Comparison of ENCODE assay signal across 8 mouse cellular contexts in the genomic region with DNA sequence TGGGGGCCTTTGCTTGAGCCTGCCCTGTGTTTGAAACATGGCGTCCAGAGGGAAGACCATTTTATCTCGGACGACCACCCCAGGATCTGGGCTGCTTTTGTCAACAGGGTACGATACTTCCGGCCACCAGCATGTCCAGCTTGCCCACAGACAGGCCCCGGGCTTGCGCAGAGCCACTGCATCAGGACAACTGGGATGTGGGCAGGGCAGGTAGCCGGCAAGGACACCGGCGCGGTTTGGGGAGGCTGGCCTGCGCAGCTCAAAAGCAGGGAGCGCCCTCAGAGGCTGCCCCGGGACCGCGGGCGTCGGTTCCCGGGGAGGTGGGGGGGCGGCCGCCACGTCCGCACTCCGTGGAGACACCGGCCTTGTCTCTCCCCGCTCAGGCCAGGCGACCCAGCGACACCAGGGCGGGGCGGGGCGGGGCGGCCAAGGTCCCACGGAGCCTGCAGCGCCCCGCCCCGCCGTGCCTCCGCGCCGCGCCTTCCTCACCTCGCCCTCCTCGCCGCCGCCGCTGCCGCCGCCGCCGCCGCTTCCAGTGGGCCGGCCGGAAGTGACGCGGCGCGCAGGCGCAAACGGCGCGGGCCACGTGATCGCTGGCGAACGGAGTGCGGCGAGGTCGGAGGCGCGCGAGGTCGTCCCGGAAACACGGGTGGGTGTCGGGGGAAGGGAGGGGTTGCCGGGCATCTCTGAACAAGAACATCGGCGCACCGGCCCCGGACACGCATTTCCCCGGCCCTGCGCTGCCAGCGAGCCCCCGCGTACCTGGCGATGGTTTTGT. TPM values are rescaled to one million over a fixed set of nuclear protein-coding genes. Genes with fewer than 3 reads are reported as not detected.
A peak's percentile ranks its signal among the peaks of the same experiment; 100 is the strongest.
DNase-seq lines count a peak whose midpoint lies in the region; ATAC-seq lines count a peak whose summit lies in the region.

A gene (minus strand): TSS at position 560 of the 778 bp plus-strand sequence.

- H3K36me3 ChIP-seq in intestine, embryonic 16.5 days (ENCODE audit: control insufficient read depth, insufficient read depth, low read length), result 0 out of 2 replicates have a peak, but pooled peaks cover 4% of the 10 kb centered on the region

- H3K4me1 ChIP-seq in intestine, embryonic 16.5 days (ENCODE audit: control insufficient read depth, insufficient read depth, low read length), result peaks cover 29% of the 10 kb centered on the region

- H3K27ac ChIP-seq in intestine, embryonic 16.5 days (ENCODE audit: low read length), result peak within 1 kb of the TSS; percentile 98

- H3K9ac ChIP-seq in intestine, embryonic 16.5 days (ENCODE audit: low read depth, low read length), result peak within 1 kb of the TSS; percentile 98

- no peaks in the 10 kb centered on the region for H3K9me3 ChIP-seq in intestine, embryonic 16.5 days (ENCODE audit: control insufficient read depth, low read length)

- peak within 1 kb of the TSS; percentile 86 for H3K4me3 ChIP-seq in intestine, embryonic 16.5 days (ENCODE audit: low read length)

- H3K4me2 ChIP-seq in intestine, embryonic 16.5 days (ENCODE audit: low read depth, low read length), result peak within 1 kb of the TSS; percentile 91

- peak; percentile 97 for DNase-seq in adrenal gland, postnatal 10 days
- peak; percentile 90 for DNase-seq in embryo, embryonic 9.5 days (ENCODE audit: extremely low spot score)
- DNase-seq in gastrocnemius, postnatal 4 days (ENCODE audit: low spot score in 2 of 2), result peak; percentile 96 to 97
- peak; percentile 93 to 94 for DNase-seq in left cerebral cortex, postnatal 25 days (ENCODE audit: low spot score in 2 of 2)
- DNase-seq in mesoderm, embryonic 11.5 days (ENCODE audit: low read depth, low spot score), result peak; percentile 92
- peak; percentile 94 for DNase-seq in right cerebral cortex, postnatal 25 days
- peak; percentile 90 to 93 for DNase-seq in urinary bladder, postnatal 36 days (ENCODE audit: low spot score in 2 of 2)

- H3K27me3 ChIP-seq in intestine, embryonic 16.5 days (replicated peaks; ENCODE audit: control insufficient read depth, insufficient read depth, low read length), result no peaks in the 10 kb centered on the region

- peak; percentile 84 for ATAC-seq in intestine, embryonic 16.5 days

- intact Hi-C loops in left cerebral cortex, postnatal 25 days (cut with DNase I), result no loop called here

- WGBS in intestine, embryonic 16.5 days, result 1% methylated on average over 65 of the region's 87 CpGs

RNA-seq across cellular contexts. Expression of the gene that starts here (rescaled TPM):
- 10 to 100 TPM; 60.0 to 62.2 TPM for total RNA-seq in adrenal gland, postnatal 10 days (2021)
- 10 to 100 TPM; 74.0 to 81.3 TPM for total RNA-seq in gastrocnemius, postnatal 4 days (2021)
- polyA plus RNA-seq in intestine, embryonic 16.5 days (2015; fragmentation: Nextera tagmentation; extraction: Ambion mirVana), result 119 and 129 TPM in 2 replicates
- 10 to 100 TPM; 88.2 to 93.6 TPM for total RNA-seq in left cerebral cortex, postnatal 25 days (2021)

Comparison
In these comparisons a context has a peak if more than half of its experiments do, and no peak if none do; other contexts are left out.
1. Peak in every context shown above with its lines: DNase-seq, ATAC-seq, H3K4me3 ChIP-seq and H3K27ac ChIP-seq.